Mouse (Mus musculus): ENCODE results near the gene Slamf6.
"Not testable (repeated sequence)": the region's sequence is repeated elsewhere in the genome, so short reads cannot be mapped to it uniquely, and the experiment has no call there.

The Slamf6 gene

GRCm38 (mm10) chr1:171957411-171957810 is 40.1 kb downstream of the Slamf6 start:
- no peak for DNase-seq (ENCODE audit: low read depth, low spot score)

- DNase-seq (ENCODE audit: low read depth, low spot score) = no peak
These were observed 43.4 kb downstream of the Slamf6 start for GRCm38 (mm10) chr1:171960726-171961125.

DNA sequence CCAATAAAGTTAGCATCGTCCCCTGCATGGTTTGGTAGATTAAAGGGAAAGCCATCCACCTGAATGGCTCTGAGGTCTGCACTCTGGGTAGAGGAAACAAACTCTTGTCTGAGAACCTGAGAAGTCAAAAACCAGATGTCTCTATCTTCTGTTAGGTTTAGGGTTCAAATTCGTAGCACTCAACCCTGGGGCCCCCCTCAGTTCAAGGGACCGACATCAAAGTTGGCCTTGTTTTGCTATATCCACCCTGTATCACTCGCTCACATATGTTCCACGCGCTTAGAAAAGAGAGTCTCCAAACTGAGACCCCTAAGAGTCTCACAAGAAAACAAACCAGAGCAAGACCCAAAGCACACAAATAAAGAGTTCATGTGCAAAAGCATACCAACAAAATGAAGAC is 44.4 kb downstream of the Slamf6 start:
- no peak for DNase-seq (ENCODE audit: low read depth, low spot score)

GRCm38 (mm10) chr1:171963613-171964012 is 46.3 kb downstream of the Slamf6 start:
- DNase-seq (ENCODE audit: low read depth, low spot score) = no peak

DNA sequence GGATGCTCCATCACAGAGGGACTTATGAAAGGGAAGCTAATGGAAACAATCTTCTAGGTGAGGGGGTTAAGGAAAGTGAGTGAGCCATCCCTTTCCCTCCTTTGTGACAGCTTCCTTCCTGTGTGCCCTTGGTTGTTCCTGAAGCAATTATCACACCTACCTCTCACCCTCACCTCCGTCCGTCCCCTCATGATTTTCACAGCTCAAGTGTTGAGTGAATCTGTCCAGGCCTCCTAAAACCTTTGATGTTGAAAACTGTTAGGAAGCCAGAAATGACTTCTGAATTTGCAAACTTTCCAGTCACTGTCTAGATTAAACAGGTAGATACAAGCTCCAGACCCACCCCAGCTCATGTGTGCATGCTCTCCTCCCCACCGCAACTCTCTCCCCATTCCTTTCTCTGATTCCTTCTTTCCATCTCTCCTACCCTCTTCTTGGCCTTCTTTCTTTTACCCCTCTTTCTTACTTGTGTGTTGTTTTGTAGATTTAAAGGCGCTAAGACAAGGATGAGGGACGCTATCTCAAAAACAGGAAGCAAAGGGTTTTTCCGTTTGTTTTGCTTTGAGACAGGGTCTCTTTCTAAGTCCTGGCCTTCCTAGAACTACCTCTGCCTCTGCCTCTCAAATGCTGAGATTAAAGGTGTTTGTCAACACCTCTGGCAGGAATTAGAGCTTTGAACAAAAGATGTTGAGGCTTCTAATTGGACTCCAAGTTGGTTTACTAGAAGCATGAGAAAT is 48.9 kb downstream of the Slamf6 start:
- no peak for DNase-seq (ENCODE audit: low read depth, low spot score)

DNA sequence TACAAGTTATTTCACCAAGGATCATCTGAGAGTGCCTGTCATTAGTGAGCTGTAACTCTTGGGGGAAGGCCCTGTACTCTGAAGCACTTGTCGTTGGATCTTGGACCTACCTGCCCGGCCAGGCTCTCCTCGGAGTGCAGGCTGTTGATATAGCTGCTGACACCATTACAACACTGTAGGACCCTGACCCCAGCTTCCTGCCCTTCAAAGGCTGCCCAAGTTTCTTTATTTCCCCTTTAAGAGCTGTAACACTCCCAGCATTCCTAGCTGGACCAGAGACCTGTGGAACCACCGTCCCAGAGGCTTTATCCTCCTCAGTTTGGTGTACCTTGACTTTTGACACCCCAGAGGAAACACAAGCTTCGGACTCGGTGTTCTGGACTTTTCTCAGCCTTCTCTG is 51.9 kb downstream of the Slamf6 start:
- DNase-seq (ENCODE audit: low read depth, low spot score) = no peak

DNA sequence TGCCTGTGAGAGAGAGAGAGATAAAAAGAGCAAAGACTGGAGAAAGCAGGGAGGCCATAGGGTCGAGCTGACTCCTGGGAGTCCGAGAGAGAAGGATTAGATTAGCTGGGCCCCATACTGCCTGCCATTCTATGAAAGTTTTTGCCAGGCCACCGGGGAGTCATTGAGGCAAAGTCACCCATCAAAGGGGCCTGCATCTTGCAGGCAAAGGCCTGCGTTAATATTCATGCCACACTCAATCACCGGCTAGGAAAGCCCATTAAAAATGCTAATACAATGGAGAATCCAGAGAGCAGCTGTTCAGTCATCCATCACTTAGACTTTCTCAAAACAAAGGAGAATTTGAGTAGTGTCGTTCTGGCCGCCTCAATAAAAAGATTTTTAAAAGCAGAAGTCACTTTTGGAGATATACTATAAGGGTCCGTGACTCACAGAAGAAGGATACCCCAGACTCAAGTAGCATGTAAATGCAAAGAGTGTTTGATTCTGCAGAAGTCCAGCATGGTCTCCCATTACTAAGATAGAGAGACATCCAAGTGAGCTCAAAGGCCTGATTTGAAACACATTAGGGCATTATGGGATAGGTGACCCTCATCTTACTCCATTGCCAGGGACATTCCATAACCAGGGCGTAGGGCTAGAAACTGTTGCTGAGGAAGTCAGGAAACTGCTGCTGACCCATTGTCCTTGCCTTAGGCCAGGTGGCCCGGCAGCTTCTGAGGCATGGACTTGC is 53.7 kb downstream of the Slamf6 start:
- no peak for DNase-seq (ENCODE audit: low read depth, low spot score)

DNA sequence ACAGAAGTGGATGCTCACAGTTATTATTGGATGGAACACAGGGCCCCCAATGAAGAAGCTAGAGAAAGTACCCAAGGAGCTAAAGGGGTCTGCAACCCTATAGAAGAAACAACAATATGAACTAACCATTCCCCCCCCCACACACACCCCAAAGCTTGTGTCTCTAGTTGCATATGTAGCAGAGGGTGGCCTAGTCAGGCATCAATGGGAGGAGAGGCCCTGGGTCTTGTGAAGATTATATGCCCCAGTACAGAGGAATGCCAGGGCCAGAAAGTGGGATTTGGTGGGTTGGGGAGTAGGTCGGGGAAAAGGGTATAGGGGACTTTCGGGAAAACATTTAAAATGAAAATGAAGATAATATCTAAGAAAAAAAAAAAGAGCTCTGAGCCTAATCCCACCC is 57.0 kb downstream of the Slamf6 start:
- not testable (repeated sequence) for DNase-seq (ENCODE audit: low read depth, low spot score)

DNA sequence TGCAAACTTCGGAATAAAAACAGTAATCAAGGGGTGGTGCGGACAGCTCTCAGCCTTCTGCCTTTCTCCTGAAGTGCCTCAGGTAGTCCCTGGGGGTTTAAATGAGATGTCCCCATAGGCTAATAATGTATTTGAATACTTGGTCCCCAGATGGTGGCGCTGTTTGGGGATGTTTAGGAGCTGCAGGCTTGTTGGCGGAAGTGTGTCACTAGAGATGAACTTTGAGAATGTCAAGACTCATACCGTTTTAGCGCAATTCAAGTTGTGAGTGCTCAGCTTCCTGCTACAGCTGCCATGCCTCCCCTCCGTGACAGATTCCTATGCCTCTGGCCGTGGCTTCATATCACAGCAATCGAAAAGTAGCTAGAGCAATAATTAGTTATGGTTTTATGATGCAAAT is 58.1 kb downstream of the Slamf6 start:
- no peak for DNase-seq (ENCODE audit: low read depth, low spot score)

- DNase-seq (ENCODE audit: low read depth, low spot score) = no peak
These were observed 58.5 kb downstream of the Slamf6 start for GRCm38 (mm10) chr1:171975831-171976230.

GRCm38 (mm10) chr1:171976826-171977539 is 59.7 kb downstream of the Slamf6 start:
- no peak for DNase-seq (ENCODE audit: low read depth, low spot score)

GRCm38 (mm10) chr1:171977891-171978290 is 60.6 kb downstream of the Slamf6 start:
- no peak for DNase-seq (ENCODE audit: low read depth, low spot score)

GRCm38 (mm10) chr1:171979969-171980730 is 62.8 kb downstream of the Slamf6 start:
- peak; percentile 23 for DNase-seq (ENCODE audit: low read depth, low spot score)

GRCm38 (mm10) chr1:171982170-171982569 is 64.9 kb downstream of the Slamf6 start:
- no peak for DNase-seq (ENCODE audit: low read depth, low spot score)

DNA sequence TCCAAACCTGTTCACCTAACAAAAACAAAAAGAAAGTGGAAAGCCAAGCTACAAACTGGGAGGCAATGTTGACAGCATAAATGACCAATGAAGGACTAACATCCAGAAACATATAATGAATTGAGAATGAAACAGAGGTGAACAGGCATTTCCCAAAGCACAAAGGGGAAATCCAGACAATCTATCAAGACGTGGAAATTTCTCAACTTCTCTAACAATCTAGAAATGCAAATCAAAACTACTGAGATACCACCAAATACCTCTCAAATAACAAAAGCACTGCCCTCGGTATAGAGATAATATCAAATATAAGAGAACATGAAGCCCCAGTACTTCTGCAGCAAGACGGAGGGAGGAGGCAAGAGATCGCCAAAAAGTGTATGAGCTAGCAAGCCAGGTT is 65.4 kb downstream of the Slamf6 start:
- no peak for DNase-seq (ENCODE audit: low read depth, low spot score)

GRCm38 (mm10) chr1:171983372-171984001 is 66.2 kb downstream of the Slamf6 start:
- DNase-seq (ENCODE audit: low read depth, low spot score) = no peak

DNA sequence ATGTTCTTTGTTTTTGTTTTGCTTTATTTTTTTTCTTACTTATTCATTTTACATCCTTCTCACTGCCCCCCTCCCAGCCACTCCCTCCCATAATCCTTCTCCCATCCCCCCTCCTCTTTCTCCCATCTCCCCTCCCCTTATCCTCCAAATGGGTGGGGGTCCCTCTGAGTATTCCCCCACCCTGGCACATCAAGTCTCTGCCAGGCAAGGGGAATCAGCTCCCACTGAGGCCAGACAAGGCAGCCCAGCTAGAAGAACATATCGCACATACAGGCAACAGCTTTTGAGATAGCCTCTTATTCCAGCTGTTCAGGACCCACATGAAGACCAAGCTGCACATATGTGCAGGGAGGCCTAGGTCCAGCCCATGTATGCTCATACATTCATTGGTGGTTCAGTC is 66.8 kb downstream of the Slamf6 start:
- DNase-seq (ENCODE audit: low read depth, low spot score) = no peak

- DNase-seq (ENCODE audit: low read depth, low spot score) = no peak
These were observed 74.6 kb downstream of the Slamf6 start for GRCm38 (mm10) chr1:171991883-171992282.

DNA sequence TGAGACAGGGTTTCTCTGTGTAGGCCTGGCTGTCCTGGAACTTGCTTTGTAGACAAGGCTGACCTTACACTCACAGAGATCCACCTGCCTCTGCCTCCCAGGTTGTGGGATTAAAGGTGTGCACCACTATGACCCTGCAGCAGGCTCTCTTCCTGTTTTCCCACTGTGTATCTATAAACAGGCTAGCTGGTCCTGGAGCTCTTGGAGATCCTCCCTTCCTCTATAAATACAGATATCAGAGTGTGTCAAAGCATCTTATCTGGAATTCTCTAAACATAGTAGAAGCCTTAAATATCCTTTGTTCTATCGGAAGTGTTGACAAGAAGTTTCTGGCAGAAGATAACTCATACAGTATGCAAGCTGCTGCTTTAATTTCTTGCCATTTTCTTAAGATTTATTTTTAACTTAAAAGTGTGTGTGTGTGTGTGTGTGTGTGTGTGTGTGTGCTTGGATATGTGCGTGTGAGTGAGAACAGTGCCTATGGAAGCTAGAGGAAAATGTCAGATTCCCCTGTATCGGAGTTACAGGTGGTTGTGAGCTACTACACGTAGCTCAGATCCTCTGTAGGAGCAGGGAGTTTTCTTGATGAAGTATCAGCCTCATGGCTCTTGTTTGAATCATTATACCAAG is 75.7 kb downstream of the Slamf6 start:
- peak; percentile 30 for DNase-seq (ENCODE audit: low read depth, low spot score)

- no peak for DNase-seq (ENCODE audit: low read depth, low spot score)
These were observed 77.2 kb downstream of the Slamf6 start for GRCm38 (mm10) chr1:171994501-171994900.
